Mouse (Mus musculus): Measurements from ENCODE around the gene Fam186a. TPM values are rescaled to one million over a fixed set of nuclear protein-coding genes. Genes with fewer than 3 reads are reported as not detected.
"Not testable (repeated sequence)": the region's sequence is repeated elsewhere in the genome, so short reads cannot be mapped to it uniquely, and the experiment has no call there.

Fam186a gene
- total and polyA plus RNA-seq, 3 experiments, result 0.16 TPM; not detected in 2

DNA sequence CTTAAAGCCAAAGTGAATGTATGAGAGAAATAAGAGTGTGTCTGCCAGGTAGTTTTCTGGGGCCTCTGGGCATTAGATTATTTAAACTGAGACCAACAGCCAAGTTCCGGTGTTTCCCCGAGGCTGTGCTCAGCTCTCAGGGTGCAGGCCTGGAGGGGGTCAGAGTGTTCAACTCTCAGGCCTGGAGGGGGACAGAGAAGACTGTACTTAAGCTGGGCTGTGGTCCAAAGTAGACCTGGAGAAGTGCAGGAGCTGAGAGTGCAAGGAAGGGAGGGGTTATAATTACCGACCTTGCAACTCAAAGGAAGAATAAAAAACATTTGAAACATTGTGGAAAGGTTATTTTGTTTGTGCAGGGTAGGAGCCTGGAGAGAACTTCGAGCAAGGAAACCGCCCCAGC lies 52.2 kb downstream of the Fam186a start:
- no peak for DNase-seq (ENCODE audit: low spot score)
- Histone ChIP-seq H3K9me3 (replicated peaks) (no peaks in the 10 kb centered on the region), H3K4me1 (ENCODE audit: insufficient read depth, low read depth, low read length) (no peaks in the 10 kb centered on the region), H3K27me3 (ENCODE audit: insufficient read depth, low read length) (peaks cover 6% of the 10 kb centered on the region), H3K36me3 (replicated peaks) (no peaks in the 10 kb centered on the region), H3K4me3 (ENCODE audit: low read depth, low read length) (no peak overlapping the region)
- no peak for TF ChIP-seq GATA1 (IDR thresholded peaks at IDR 0.05; ENCODE audit: borderline replicate concordance, low read length)
- TF ChIP-seq CTCF (IDR thresholded peaks at IDR 0.05; ENCODE audit: low read depth, low read length), result no peak
- TF ChIP-seq GATA2 (IDR thresholded peaks at IDR 0.05; ENCODE audit: borderline replicate concordance, low read depth, low read length), result no peak
- TF ChIP-seq POLR2AphosphoS5 (IDR thresholded peaks at IDR 0.05; ENCODE audit: insufficient replicate concordance, low read depth, low read length), result no peak
- no peak for TF ChIP-seq TAL1 (conservative IDR thresholded peaks at IDR 0.05; ENCODE audit: low read depth, low read length)
- no peak for ATAC-seq (ENCODE audit: extremely low read depth, insufficient number of reproducible peaks, low FRiP score, poor library complexity, severe bottlenecking)

- no peak for TF ChIP-seq GATA1 (IDR thresholded peaks at IDR 0.05; ENCODE audit: borderline replicate concordance, low read length)
- TF ChIP-seq POLR2AphosphoS5 (IDR thresholded peaks at IDR 0.05; ENCODE audit: insufficient replicate concordance, low read depth, low read length), result no peak
- no peak for TF ChIP-seq TAL1 (conservative IDR thresholded peaks at IDR 0.05; ENCODE audit: low read depth, low read length)
- no peak for DNase-seq (ENCODE audit: low spot score)
- Histone ChIP-seq H3K36me3 (replicated peaks) (no peaks in the 10 kb centered on the region), H3K4me1 (ENCODE audit: insufficient read depth, low read depth, low read length) (no peaks in the 10 kb centered on the region), H3K4me3 (ENCODE audit: low read depth, low read length) (no peak overlapping the region), H3K9me3 (replicated peaks) (no peaks in the 10 kb centered on the region), H3K27me3 (ENCODE audit: insufficient read depth, low read length) (peaks cover 16% of the 10 kb centered on the region)
- no peak for ATAC-seq (ENCODE audit: extremely low read depth, insufficient number of reproducible peaks, low FRiP score, poor library complexity, severe bottlenecking)
Observed at GRCm38 (mm10) chr15:99911785-99912184, 55.1 kb downstream of the Fam186a start.

GRCm38 (mm10) chr15:99909339-99909996 lies 57.4 kb downstream of the Fam186a start:
- H3K27me3 ChIP-seq (ENCODE audit: insufficient read depth, low read length), result peaks cover 10% of the 10 kb centered on the region; the same call in 1 of the 2 replicates
- peak; percentile 15 for DNase-seq (ENCODE audit: low spot score)
- H3K36me3 ChIP-seq (replicated peaks); H3K4me1 ChIP-seq (ENCODE audit: insufficient read depth, low read depth, low read length); ATAC-seq (ENCODE audit: extremely low read depth, insufficient number of reproducible peaks, low FRiP score, poor library complexity, severe bottlenecking); H3K9me3 ChIP-seq (replicated peaks); H3K4me3 ChIP-seq (ENCODE audit: low read depth, low read length): not testable (repeated sequence)

- no peaks in the 10 kb centered on the region for H3K9me3 ChIP-seq (replicated peaks)
- DNase-seq (ENCODE audit: low spot score), result no peak
- TF ChIP-seq CTCF (IDR thresholded peaks at IDR 0.05; ENCODE audit: low read depth, low read length) (no peak), POLR2AphosphoS5 (IDR thresholded peaks at IDR 0.05; ENCODE audit: insufficient replicate concordance, low read depth, low read length) (no peak), GATA2 (IDR thresholded peaks at IDR 0.05; ENCODE audit: borderline replicate concordance, low read depth, low read length) (no peak), TAL1 (conservative IDR thresholded peaks at IDR 0.05; ENCODE audit: low read depth, low read length) (no peak), GATA1 (IDR thresholded peaks at IDR 0.05; ENCODE audit: borderline replicate concordance, low read length) (no peak)
- H3K36me3 ChIP-seq (replicated peaks), result no peaks in the 10 kb centered on the region
- no peak for ATAC-seq (ENCODE audit: extremely low read depth, insufficient number of reproducible peaks, low FRiP score, poor library complexity, severe bottlenecking)
- no peaks in the 10 kb centered on the region for H3K4me1 ChIP-seq (ENCODE audit: insufficient read depth, low read depth, low read length)
- peaks cover 12% of the 10 kb centered on the region; the same call in 1 of the 2 replicates for H3K27me3 ChIP-seq (ENCODE audit: insufficient read depth, low read length)
- H3K4me3 ChIP-seq (ENCODE audit: low read depth, low read length), result no peak overlapping the region
Observed at GRCm38 (mm10) chr15:99907514-99907913, 59.3 kb downstream of the Fam186a start.

- Histone ChIP-seq H3K27me3 (ENCODE audit: insufficient read depth, low read length) (peaks cover 12% of the 10 kb centered on the region; the same call in 1 of the 2 replicates), H3K36me3 (replicated peaks) (no peaks in the 10 kb centered on the region), H3K4me3 (ENCODE audit: low read depth, low read length) (no peak overlapping the region), H3K9me3 (replicated peaks) (no peaks in the 10 kb centered on the region), H3K4me1 (ENCODE audit: insufficient read depth, low read depth, low read length) (no peaks in the 10 kb centered on the region)
- TF ChIP-seq GATA2 (IDR thresholded peaks at IDR 0.05; ENCODE audit: borderline replicate concordance, low read depth, low read length) (no peak), CTCF (IDR thresholded peaks at IDR 0.05; ENCODE audit: low read depth, low read length) (no peak)
- DNase-seq (ENCODE audit: low spot score) (no peak), ATAC-seq (ENCODE audit: extremely low read depth, insufficient number of reproducible peaks, low FRiP score, poor library complexity, severe bottlenecking) (no peak)
Observed at GRCm38 (mm10) chr15:99907041-99907440, 59.8 kb downstream of the Fam186a start.

DNA sequence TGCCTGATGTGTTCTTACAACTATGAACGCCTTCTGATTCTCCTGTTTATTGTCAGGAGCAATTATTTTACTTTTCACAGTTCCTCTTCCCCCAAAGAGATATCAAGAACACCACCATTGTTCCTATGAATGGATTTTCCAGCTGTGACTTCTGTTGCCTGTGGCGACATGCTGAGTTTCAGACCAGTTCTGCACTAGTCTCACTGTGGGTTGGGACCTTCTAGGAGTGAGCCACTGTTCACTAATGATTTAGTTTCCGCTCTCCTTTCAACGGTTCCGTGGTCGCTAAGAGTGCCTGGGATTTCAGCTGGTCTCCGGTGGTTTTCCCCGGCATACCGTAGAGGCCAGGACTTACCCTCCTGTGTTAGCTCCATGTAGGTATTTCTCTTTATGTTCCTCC lies 62.0 kb downstream of the Fam186a start:
- TF ChIP-seq TAL1 (conservative IDR thresholded peaks at IDR 0.05; ENCODE audit: low read depth, low read length) (no peak), GATA2 (IDR thresholded peaks at IDR 0.05; ENCODE audit: borderline replicate concordance, low read depth, low read length) (no peak), POLR2AphosphoS5 (IDR thresholded peaks at IDR 0.05; ENCODE audit: insufficient replicate concordance, low read depth, low read length) (no peak), GATA1 (IDR thresholded peaks at IDR 0.05; ENCODE audit: borderline replicate concordance, low read length) (no peak), CTCF (IDR thresholded peaks at IDR 0.05; ENCODE audit: low read depth, low read length) (no peak)
- H3K9me3 ChIP-seq (replicated peaks), result no peaks in the 10 kb centered on the region
- no peaks in the 10 kb centered on the region for H3K4me1 ChIP-seq (ENCODE audit: insufficient read depth, low read depth, low read length)
- DNase-seq (ENCODE audit: low spot score) (no peak), ATAC-seq (ENCODE audit: extremely low read depth, insufficient number of reproducible peaks, low FRiP score, poor library complexity, severe bottlenecking) (no peak)
- no peak overlapping the region for H3K4me3 ChIP-seq (ENCODE audit: low read depth, low read length)
- H3K36me3 ChIP-seq (replicated peaks), result no peaks in the 10 kb centered on the region
- peaks cover 15% of the 10 kb centered on the region for H3K27me3 ChIP-seq (ENCODE audit: insufficient read depth, low read length)

- peaks cover 15% of the 10 kb centered on the region for H3K27me3 ChIP-seq (ENCODE audit: insufficient read depth, low read length)
- TF ChIP-seq GATA2 (IDR thresholded peaks at IDR 0.05; ENCODE audit: borderline replicate concordance, low read depth, low read length) (no peak), TAL1 (conservative IDR thresholded peaks at IDR 0.05; ENCODE audit: low read depth, low read length) (no peak), CTCF (IDR thresholded peaks at IDR 0.05; ENCODE audit: low read depth, low read length) (peak; percentile 36; the same call in 1 of the 2 replicates)
- peak; percentile 36 for DNase-seq (ENCODE audit: low spot score)
- no peaks in the 10 kb centered on the region for H3K36me3 ChIP-seq (replicated peaks)
- H3K9me3 ChIP-seq (replicated peaks), result no peaks in the 10 kb centered on the region
- no peak overlapping the region for H3K4me3 ChIP-seq (ENCODE audit: low read depth, low read length)
- ATAC-seq (ENCODE audit: extremely low read depth, insufficient number of reproducible peaks, low FRiP score, poor library complexity, severe bottlenecking), result no peak
- no peaks in the 10 kb centered on the region for H3K4me1 ChIP-seq (ENCODE audit: insufficient read depth, low read depth, low read length)
Observed at GRCm38 (mm10) chr15:99904333-99904732, 62.5 kb downstream of the Fam186a start.

Data from G1E (cell line).